Mouse (Mus musculus): ENCODE results near the gene Phf24.

DNA sequence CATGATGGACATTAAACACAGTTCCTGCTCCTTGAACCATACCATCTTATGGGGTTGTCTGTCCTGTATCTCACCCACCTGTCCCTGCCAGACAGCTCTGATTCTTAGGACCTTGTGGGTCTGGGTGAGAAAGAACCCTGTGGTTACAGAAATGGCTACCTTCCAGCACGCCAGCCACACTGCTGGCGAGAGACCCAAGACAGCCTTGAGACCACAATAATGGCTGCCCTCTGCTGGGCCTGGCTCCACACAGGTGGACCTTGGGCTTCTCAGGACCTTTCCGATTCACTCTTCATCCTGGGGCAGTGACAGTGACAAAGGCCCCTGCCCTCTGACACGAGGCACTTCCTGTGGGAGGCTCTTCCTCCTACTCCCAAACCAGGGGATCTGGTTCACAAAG, 42.9 kb downstream of the Phf24 start:
- no peak for TF ChIP-seq CTCF (IDR thresholded peaks at IDR 0.05; ENCODE audit: low read depth, low read length)
- no peak for TF ChIP-seq POLR2A (IDR thresholded peaks at IDR 0.05; ENCODE audit: extremely low read depth, insufficient read depth, low read length)

Measured in liver, adult 2 months (tissue).